Mouse (Mus musculus): ENCODE measurements at regions not wholly inside any gene's neighbourhood (a gene's known extent, or its start where the extent isn't known, plus 50 kb on each side); places are given as distances from the start of the nearest gene placed in this dataset.

DNA sequence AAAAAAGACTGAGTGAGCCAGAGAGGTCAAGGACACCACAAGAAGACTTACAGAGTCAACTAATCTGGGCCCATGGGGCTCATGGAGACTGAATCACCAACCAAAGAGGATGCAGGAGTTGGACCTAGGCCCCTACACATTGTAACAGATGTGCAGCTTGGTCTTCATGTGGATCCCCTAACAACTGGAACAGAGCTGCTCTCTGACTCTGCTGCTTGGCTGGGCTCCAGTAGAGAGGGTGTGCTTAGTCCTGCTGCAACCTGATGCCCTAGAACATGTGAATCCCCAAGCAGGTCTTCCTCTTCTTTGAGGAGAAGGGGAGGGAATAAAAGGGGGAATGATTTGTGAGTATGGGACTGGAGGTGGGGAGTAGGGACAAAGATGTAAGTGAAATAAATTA, 325.8 kb downstream of the Lrig3 start:
- TF ChIP-seq CTCF (IDR thresholded peaks at IDR 0.05; ENCODE audit: extremely low read depth, insufficient read depth, low read length) (no peak), POLR2A (IDR thresholded peaks at IDR 0.05; ENCODE audit: extremely low read depth, insufficient read depth, low read length) (no peak)
